Comparison of ENCODE assay signal across 12 mouse cellular contexts in genomic region chr3:95669309-95669665, GRCm38 (mm10). TPM values are rescaled to one million over a fixed set of nuclear protein-coding genes. Genes with fewer than 3 reads are reported as not detected.
DNase-seq lines count a peak whose midpoint lies in the region; ATAC-seq and TF ChIP-seq lines count a peak whose summit lies in the region.
"Had no signal": no experiment of that assay in that cellular context is flagged by ENCODE, and none has a peak within 500 bp of the region (broad histone marks: within the 10 kb centered on the region; RNA-seq: fewer than 3 reads in every experiment).

No protein-coding gene starts in this region.

- H3K27ac ChIP-seq in forebrain, postnatal 0 days (ENCODE audit: low read depth, low read length): 0 out of 2 replicates have a peak overlapping the region, but pooled peaks have one; percentile 9
- H3K27ac ChIP-seq in forebrain, embryonic 13.5 days: no peak overlapping the region
- H3K27ac ChIP-seq in liver, adult 2 months (replicated peaks; ENCODE audit: insufficient read depth, low read depth, low read length): peak overlapping the region; percentile 88
- H3K27ac ChIP-seq in intestine, embryonic 16.5 days (ENCODE audit: low read length): peak overlapping the region; percentile 47; the same call in 1 of the 2 replicates
- 0 out of 2 replicates have a peak overlapping the region, but pooled peaks have one; percentile 39 for H3K27ac ChIP-seq in stomach, embryonic 14.5 days (ENCODE audit: low read length)
- H3K27ac ChIP-seq in midbrain, embryonic 11.5 days (ENCODE audit: low read depth, low read length): no peak overlapping the region

- no peak overlapping the region for H3K9ac ChIP-seq in forebrain, postnatal 0 days
- no peak overlapping the region for H3K9ac ChIP-seq in forebrain, embryonic 13.5 days
- peak overlapping the region; percentile 2; the same call in 1 of the 2 replicates for H3K9ac ChIP-seq in liver, adult 2 months (ENCODE audit: low read depth, low read length)
- H3K9ac ChIP-seq in intestine, embryonic 16.5 days (ENCODE audit: low read depth, low read length): no peak overlapping the region
- no peak overlapping the region for H3K9ac ChIP-seq in stomach, embryonic 14.5 days (replicated peaks; ENCODE audit: low read depth, low read length)
- H3K9ac ChIP-seq in midbrain, embryonic 11.5 days (ENCODE audit: low read length): no peak overlapping the region
- H3K9ac ChIP-seq: forebrain, embryonic 15.5 days; neural tube, embryonic 13.5 days had no signal

- H3K4me1 ChIP-seq in forebrain, postnatal 0 days (ENCODE audit: insufficient read depth): no peaks in the 10 kb centered on the region
- H3K4me1 ChIP-seq in forebrain, embryonic 13.5 days: peaks cover 40% of the 10 kb centered on the region
- peaks cover 65% of the 10 kb centered on the region for H3K4me1 ChIP-seq in liver, adult 2 months (ENCODE audit: control insufficient read depth, insufficient read depth, low read length)
- peaks cover 53% of the 10 kb centered on the region for H3K4me1 ChIP-seq in intestine, embryonic 16.5 days (ENCODE audit: control insufficient read depth, insufficient read depth, low read length)
- H3K4me1 ChIP-seq in stomach, embryonic 14.5 days (ENCODE audit: control insufficient read depth, insufficient read depth, low read length): peaks cover 67% of the 10 kb centered on the region
- H3K4me1 ChIP-seq in midbrain, embryonic 11.5 days (ENCODE audit: control insufficient read depth, insufficient read depth, low read length): peaks cover 11% of the 10 kb centered on the region

- H3K79me2 ChIP-seq in liver, adult 2 months (ENCODE audit: control insufficient read depth, insufficient read depth, low read length): peaks cover 2% of the 10 kb centered on the region; the same call in 1 of the 2 replicates

- peaks cover 24% of the 10 kb centered on the region for H3K36me3 ChIP-seq in forebrain, postnatal 0 days (ENCODE audit: insufficient read depth)
- H3K36me3 ChIP-seq in forebrain, embryonic 13.5 days (ENCODE audit: poor library complexity, severe bottlenecking): peaks cover 45% of the 10 kb centered on the region
- peaks cover 8% of the 10 kb centered on the region for H3K36me3 ChIP-seq in liver, adult 2 months (ENCODE audit: control insufficient read depth, insufficient read depth, low read length)
- no peaks in the 10 kb centered on the region for H3K36me3 ChIP-seq in intestine, embryonic 16.5 days (ENCODE audit: control insufficient read depth, insufficient read depth, low read length)
- H3K36me3 ChIP-seq in stomach, embryonic 14.5 days (ENCODE audit: control insufficient read depth, insufficient read depth, low read length): peaks cover 7% of the 10 kb centered on the region
- H3K36me3 ChIP-seq in midbrain, embryonic 11.5 days (ENCODE audit: control insufficient read depth, insufficient read depth, low read length): peaks cover 9% of the 10 kb centered on the region; the same call in 1 of the 2 replicates

- DNase-seq in forebrain, postnatal 0 days: no peak
- DNase-seq in liver, adult 2 months (ENCODE audit: extremely low read depth, low read depth, low spot score): no peak
- DNase-seq in liver: no peak
- no peak for DNase-seq in left cerebral cortex, postnatal 10 days (ENCODE audit: extremely low spot score in 1 of 2, low spot score in 2 of 2)
- no peak for DNase-seq in midbrain, embryonic 11.5 days (ENCODE audit: low spot score, missing footprints)
- DNase-seq: embryo, embryonic 11 days; lung, postnatal 36 days had no signal

- no peak for ATAC-seq in forebrain, postnatal 0 days
- no peak for ATAC-seq in forebrain, embryonic 13.5 days
- ATAC-seq in intestine, embryonic 16.5 days: no peak
- ATAC-seq in stomach, embryonic 14.5 days (ENCODE audit: insufficient number of reproducible peaks, insufficient read depth, low FRiP score, low read depth): no peak
- no peak for ATAC-seq in midbrain, embryonic 11.5 days (ENCODE audit: low FRiP score)
- ATAC-seq: forebrain, embryonic 15.5 days had no signal

- no peaks in the 10 kb centered on the region for H3K9me3 ChIP-seq in forebrain, postnatal 0 days (ENCODE audit: low read length)
- H3K9me3 ChIP-seq in forebrain, embryonic 13.5 days (replicated peaks): no peaks in the 10 kb centered on the region
- H3K9me3 ChIP-seq in intestine, embryonic 16.5 days (ENCODE audit: control insufficient read depth, low read length): no peaks in the 10 kb centered on the region
- no peaks in the 10 kb centered on the region for H3K9me3 ChIP-seq in stomach, embryonic 14.5 days (ENCODE audit: control insufficient read depth, low read depth, low read length)
- no peaks in the 10 kb centered on the region for H3K9me3 ChIP-seq in midbrain, embryonic 11.5 days (ENCODE audit: control insufficient read depth, low read length)
- H3K9me3 ChIP-seq: forebrain, embryonic 15.5 days; neural tube, embryonic 13.5 days had no signal

- TF ChIP-seq CTCF in forebrain, postnatal 0 days (IDR thresholded peaks at IDR 0.05; ENCODE audit: low read depth): no peak
- TF ChIP-seq CTCF in liver, adult 2 months (IDR thresholded peaks at IDR 0.05; ENCODE audit: low read depth, low read length): no peak

- TF ChIP-seq POLR2A in liver, adult 2 months (IDR thresholded peaks at IDR 0.05; ENCODE audit: extremely low read depth, insufficient read depth, low read length): no peak

- 94% methylated on average over 3 of the region's 3 CpGs for WGBS in forebrain, postnatal 0 days
- WGBS in forebrain, embryonic 13.5 days: 92% methylated on average over 3 of the region's 3 CpGs
- 85% methylated on average over 3 of the region's 3 CpGs for WGBS in liver, adult 2 months
- 87% methylated on average over 3 of the region's 3 CpGs for WGBS in intestine, embryonic 16.5 days
- 97% methylated on average over 3 of the region's 3 CpGs for WGBS in stomach, embryonic 14.5 days
- WGBS in midbrain, embryonic 11.5 days: 88% methylated on average over 3 of the region's 3 CpGs

- H3K27me3 ChIP-seq in forebrain, postnatal 0 days (ENCODE audit: insufficient read depth, low read length): no peaks in the 10 kb centered on the region
- H3K27me3 ChIP-seq in forebrain, embryonic 13.5 days: no peaks in the 10 kb centered on the region
- H3K27me3 ChIP-seq in liver, adult 2 months (ENCODE audit: control insufficient read depth, insufficient read depth, low read length): no peaks in the 10 kb centered on the region
- no peaks in the 10 kb centered on the region for H3K27me3 ChIP-seq in intestine, embryonic 16.5 days (replicated peaks; ENCODE audit: control insufficient read depth, insufficient read depth, low read length)
- no peaks in the 10 kb centered on the region for H3K27me3 ChIP-seq in stomach, embryonic 14.5 days (ENCODE audit: control insufficient read depth, insufficient read depth, low read length)
- no peaks in the 10 kb centered on the region for H3K27me3 ChIP-seq in midbrain, embryonic 11.5 days (ENCODE audit: control insufficient read depth, insufficient read depth, low read length)
- H3K27me3 ChIP-seq: forebrain, embryonic 15.5 days; neural tube, embryonic 13.5 days had no signal

- no peak overlapping the region for H3K4me2 ChIP-seq in forebrain, postnatal 0 days (ENCODE audit: low read depth)
- H3K4me2 ChIP-seq in forebrain, embryonic 13.5 days: no peak overlapping the region
- no peak overlapping the region for H3K4me2 ChIP-seq in intestine, embryonic 16.5 days (ENCODE audit: low read depth, low read length)
- H3K4me2 ChIP-seq in stomach, embryonic 14.5 days (replicated peaks; ENCODE audit: low read depth, low read length): no peak overlapping the region
- no peak overlapping the region for H3K4me2 ChIP-seq in midbrain, embryonic 11.5 days
- H3K4me2 ChIP-seq: forebrain, embryonic 15.5 days; neural tube, embryonic 13.5 days had no signal

- intact Hi-C loops in left cerebral cortex, postnatal 10 days (cut with DNase I): no loop called here

- H3K4me3 ChIP-seq in forebrain, postnatal 0 days (ENCODE audit: low read depth, low read length): no peak overlapping the region
- H3K4me3 ChIP-seq in forebrain, embryonic 13.5 days: no peak overlapping the region
- H3K4me3 ChIP-seq in liver, adult 2 months (ENCODE audit: insufficient read depth, low read depth, low read length): no peak overlapping the region
- no peak overlapping the region for H3K4me3 ChIP-seq in intestine, embryonic 16.5 days (ENCODE audit: low read length)
- no peak overlapping the region for H3K4me3 ChIP-seq in stomach, embryonic 14.5 days (ENCODE audit: low read depth, low read length)
- H3K4me3 ChIP-seq in midbrain, embryonic 11.5 days (ENCODE audit: low read depth, low read length): no peak overlapping the region
- H3K4me3 ChIP-seq: forebrain, embryonic 15.5 days; neural tube, embryonic 13.5 days had no signal

RNA-seq across cellular contexts. Expression of gene Mcl1, which starts 10.7 kb away (rescaled TPM):
- 131 and 137 TPM in 2 replicates for total RNA-seq in forebrain, postnatal 0 days (2014; rRNA removed)
- 42.9 and 46.6 TPM in 2 replicates for polyA plus RNA-seq in forebrain, postnatal 0 days (2015; fragmentation: Nextera tagmentation; extraction: Ambion mirVana)
- 40.3 and 44.0 TPM in 2 replicates for polyA plus RNA-seq in forebrain, embryonic 13.5 days (2015; fragmentation: Nextera tagmentation; extraction: Ambion mirVana)
- total RNA-seq in liver, adult 2 months (2014; rRNA removed): 57.5 and 92.2 TPM in 2 replicates
- 38.7 and 39.4 TPM in 2 replicates for polyA plus RNA-seq in liver, adult 2 months (2012; rRNA removed)
- 14.7 and 17.0 TPM in 2 replicates for polyA plus RNA-seq in intestine, embryonic 16.5 days (2015; fragmentation: Nextera tagmentation; extraction: Ambion mirVana)
- 47.0 and 61.2 TPM in 2 replicates for polyA plus RNA-seq in stomach, embryonic 14.5 days (2014; fragmentation: Nextera tagmentation; extraction: Ambion mirVana)
- total RNA-seq in left cerebral cortex, postnatal 10 days (2021): 10 to 100 TPM; 62.2 to 63.0 TPM
- 74.1 and 79.9 TPM in 2 replicates for polyA plus RNA-seq in midbrain, embryonic 11.5 days (2014; fragmentation: Nextera tagmentation; extraction: Ambion mirVana)

RNA-seq across cellular contexts. Expression of gene Adamtsl4, which starts 18.4 kb away (rescaled TPM):
- total RNA-seq in forebrain, postnatal 0 days (2014; rRNA removed): 0.81 and 1.8 TPM in 2 replicates
- 0.67 and 2.0 TPM in 2 replicates for polyA plus RNA-seq in forebrain, postnatal 0 days (2015; fragmentation: Nextera tagmentation; extraction: Ambion mirVana)
- polyA plus RNA-seq in forebrain, embryonic 13.5 days (2015; fragmentation: Nextera tagmentation; extraction: Ambion mirVana): 0.53 and 0.80 TPM in 2 replicates
- 0.55 and 1.6 TPM in 2 replicates for total RNA-seq in liver, adult 2 months (2014; rRNA removed)
- 2.5 and 4.7 TPM in 2 replicates for polyA plus RNA-seq in liver, adult 2 months (2012; rRNA removed)
- 2.5 and 3.2 TPM in 2 replicates for polyA plus RNA-seq in intestine, embryonic 16.5 days (2015; fragmentation: Nextera tagmentation; extraction: Ambion mirVana)
- polyA plus RNA-seq in stomach, embryonic 14.5 days (2014; fragmentation: Nextera tagmentation; extraction: Ambion mirVana): 3.1 and 5.3 TPM in 2 replicates
- 1 to 10 TPM in 1 of 2 experiments, under 1 TPM in 1; 0.73 to 1.3 TPM for total RNA-seq in left cerebral cortex, postnatal 10 days (2021)
- 0.28 and 0.52 TPM in 2 replicates for polyA plus RNA-seq in midbrain, embryonic 11.5 days (2014; fragmentation: Nextera tagmentation; extraction: Ambion mirVana)

RNA-seq across cellular contexts. Expression of gene Ensa, which starts 44.5 kb away (rescaled TPM):
- 140 and 146 TPM in 2 replicates for total RNA-seq in forebrain, postnatal 0 days (2014; rRNA removed)
- polyA plus RNA-seq in forebrain, postnatal 0 days (2015; fragmentation: Nextera tagmentation; extraction: Ambion mirVana): 145 and 151 TPM in 2 replicates
- polyA plus RNA-seq in forebrain, embryonic 13.5 days (2015; fragmentation: Nextera tagmentation; extraction: Ambion mirVana): 98.1 and 108 TPM in 2 replicates
- total RNA-seq in liver, adult 2 months (2014; rRNA removed): 23.5 and 25.1 TPM in 2 replicates
- polyA plus RNA-seq in liver, adult 2 months (2012; rRNA removed): 5.0 and 5.2 TPM in 2 replicates
- polyA plus RNA-seq in intestine, embryonic 16.5 days (2015; fragmentation: Nextera tagmentation; extraction: Ambion mirVana): 67.3 and 69.9 TPM in 2 replicates
- polyA plus RNA-seq in stomach, embryonic 14.5 days (2014; fragmentation: Nextera tagmentation; extraction: Ambion mirVana): 76.3 and 81.3 TPM in 2 replicates
- 100 to 1,000 TPM; 231 to 238 TPM for total RNA-seq in left cerebral cortex, postnatal 10 days (2021)
- polyA plus RNA-seq in midbrain, embryonic 11.5 days (2014; fragmentation: Nextera tagmentation; extraction: Ambion mirVana): 88.1 and 93.2 TPM in 2 replicates

Comparison
In these comparisons a context has a peak if more than half of its experiments do, and no peak if none do; other contexts are left out.
1. H3K27ac ChIP-seq: peak in forebrain, postnatal 0 days (single experiment), liver, adult 2 months (single experiment), intestine, embryonic 16.5 days (single experiment) and stomach, embryonic 14.5 days (single experiment); none in forebrain, embryonic 13.5 days (single experiment) and midbrain, embryonic 11.5 days (single experiment).
2. RNA of gene Ensa, which starts 44.5 kb away (polyA plus RNA-seq): 145 to 151 TPM in forebrain, postnatal 0 days, 98.1 to 108 TPM in forebrain, embryonic 13.5 days, 88.1 to 93.2 TPM in midbrain, embryonic 11.5 days, 76.3 to 81.3 TPM in stomach, embryonic 14.5 days and 67.3 to 69.9 TPM in intestine, embryonic 16.5 days; 5.0 to 5.2 TPM in liver, adult 2 months; every median in the first group is over 10 times any median in the second.